Mouse (Mus musculus) CH12.LX (cell line): ENCODE data around the gene Lpcat3. TPM values are rescaled to one million over a fixed set of nuclear protein-coding genes. Genes with fewer than 3 reads are reported as not detected.

ENCODE experiments used
- DNase-seq: peaks from one replicate; pipeline ENCODE4 v3.0.0-alpha.2; 2013; ENCODE audit errors: extremely low read depth
- H3K27ac ChIP-seq: 2 replicates; pipeline ENCODE4 v1.5.1; 2012; ENCODE audit warnings: low read depth, mild to moderate bottlenecking, control low read depth, moderate library complexity; ENCODE audit not compliant: insufficient read depth
- H3K27me3 ChIP-seq: replicated peaks from 2 replicates; pipeline ENCODE3; 2012; ENCODE audit warnings: inconsistent platforms
- H3K36me3 ChIP-seq, 2 experiments: replicated peaks in 1 of 2; 2 replicates each; pipeline versions ENCODE3 to v1.6.1; 2012; ENCODE audit warnings: inconsistent platforms in 1 of 2, low read length in 1 of 2, mild to moderate bottlenecking in 1 of 2, mixed read lengths in 1 of 2, moderate library complexity in 1 of 2; ENCODE audit not compliant: control insufficient read depth in 1 of 2, insufficient read depth in 1 of 2
- H3K4me1 ChIP-seq, 2 experiments: 2 replicates each; pipeline ENCODE4 v1.6.1; 2012; ENCODE audit warnings: inconsistent platforms in 1 of 2, moderate library complexity in 1 of 2; ENCODE audit not compliant: insufficient read depth in 2 of 2, control insufficient read depth in 1 of 2
- H3K4me2 ChIP-seq: 2 replicates; pipeline ENCODE4 v1.6.1; 2012; ENCODE audit warnings: low read depth, mild to moderate bottlenecking, control low read depth; ENCODE audit not compliant: poor library complexity, insufficient read depth, severe bottlenecking
- H3K4me3 ChIP-seq, 3 experiments: fragments of 150-350 bp in 1 of 3; sonication (generic) in 1 of 3; replicated peaks in 1 of 3; 2 replicates each; pipeline versions ENCODE3 to v1.5.1; 2011 to 2012; ENCODE audit warnings: low read depth in 2 of 3, low read length in 2 of 3, mild to moderate bottlenecking in 2 of 3, moderate library complexity in 2 of 3, control low read depth in 1 of 3, improper control_type of control experiment in 1 of 3, inconsistent platforms in 1 of 3, mixed read lengths in 1 of 3; ENCODE audit not compliant: poor library complexity in 1 of 3
- H3K79me2 ChIP-seq: replicated peaks from 2 replicates; pipeline ENCODE4 v1.6.1; 2012; ENCODE audit warnings: mild to moderate bottlenecking, moderate library complexity; ENCODE audit not compliant: control insufficient read depth, poor library complexity, insufficient read depth, severe bottlenecking; ENCODE audit errors: extremely low read depth
- H3K9ac ChIP-seq: 2 replicates; pipeline ENCODE4 v1.6.1; 2012; ENCODE audit warnings: low read depth, mild to moderate bottlenecking, control low read depth, moderate library complexity; ENCODE audit not compliant: insufficient read depth
- H3K9me3 ChIP-seq: replicated peaks from 2 replicates; pipeline ENCODE3; 2012; ENCODE audit warnings: low read length, inconsistent platforms, mixed read lengths
- BHLHE40 ChIP-seq: IDR thresholded peaks from 2 replicates; pipeline ENCODE4 v1.6.1; 2011; ENCODE audit warnings: mild to moderate bottlenecking, low read depth, low read length, improper control_type of control experiment
- CHD1 ChIP-seq: IDR thresholded peaks from 2 replicates; pipeline ENCODE4 v1.6.1; 2012; ENCODE audit warnings: low read depth, low read length, improper control_type of control experiment, inconsistent platforms
- CHD2 ChIP-seq: IDR thresholded peaks from 2 replicates; pipeline ENCODE4 v1.6.1; 2011; ENCODE audit warnings: low read length, improper control_type of control experiment
- CTCF ChIP-seq, 2 experiments: IDR thresholded peaks in 1 of 2; conservative IDR thresholded peaks in 1 of 2; 2 replicates each; pipeline ENCODE4 v1.5.1; 2011 to 2012; ENCODE audit warnings: low read depth in 2 of 2, low read length in 2 of 2, improper control_type of control experiment in 1 of 2, inconsistent platforms in 1 of 2, mild to moderate bottlenecking in 1 of 2, moderate library complexity in 1 of 2
- E2F4 ChIP-seq: IDR thresholded peaks from 2 replicates; pipeline ENCODE4 v1.6.1; 2011; ENCODE audit warnings: low read depth, low read length, improper control_type of control experiment; ENCODE audit not compliant: insufficient replicate concordance
- ELF1 ChIP-seq: IDR thresholded peaks from 2 replicates; pipeline ENCODE4 v1.6.1; 2014; ENCODE audit warnings: low read depth, mild to moderate bottlenecking, inconsistent platforms, low read length, improper control_type of control experiment
- EP300 ChIP-seq: IDR thresholded peaks from 2 replicates; pipeline ENCODE4 v1.6.1; 2011; ENCODE audit warnings: low read length, improper control_type of control experiment
- ETS1 ChIP-seq: conservative IDR thresholded peaks from 2 replicates; pipeline ENCODE4 v1.6.1; 2012; ENCODE audit warnings: low read depth, mild to moderate bottlenecking, inconsistent platforms, low read length, improper control_type of control experiment, moderate library complexity
- GABPA ChIP-seq: IDR thresholded peaks from 2 replicates; pipeline ENCODE4 v1.6.1; 2012; ENCODE audit warnings: low read depth, low read length, improper control_type of control experiment, inconsistent platforms; ENCODE audit not compliant: insufficient replicate concordance
- HCFC1 ChIP-seq: IDR thresholded peaks from 2 replicates; pipeline ENCODE4 v1.6.1; 2012; ENCODE audit warnings: low read depth, mild to moderate bottlenecking, inconsistent platforms, low read length, improper control_type of control experiment
- IRF4 ChIP-seq: IDR thresholded peaks from 2 replicates; pipeline ENCODE4 v1.6.1; 2014; ENCODE audit warnings: low read depth, mild to moderate bottlenecking, inconsistent platforms, low read length, improper control_type of control experiment
- JUN ChIP-seq: IDR thresholded peaks from 2 replicates; pipeline ENCODE4 v1.6.1; 2011; ENCODE audit warnings: low read depth, mild to moderate bottlenecking, low read length, improper control_type of control experiment, moderate library complexity; ENCODE audit not compliant: insufficient read depth
- JUND ChIP-seq: conservative IDR thresholded peaks from 2 replicates; pipeline ENCODE4 v1.6.1; 2011; ENCODE audit warnings: low read depth, low read length, improper control_type of control experiment
- KAT2A ChIP-seq: IDR thresholded peaks from 2 replicates; pipeline ENCODE4 v1.6.1; 2012; ENCODE audit warnings: low read length, improper control_type of control experiment, inconsistent platforms; ENCODE audit not compliant: insufficient replicate concordance
- MAFK ChIP-seq: IDR thresholded peaks from 2 replicates; pipeline ENCODE4 v1.6.1; 2011; ENCODE audit warnings: low read length, improper control_type of control experiment; ENCODE audit not compliant: insufficient replicate concordance
- MAX ChIP-seq: IDR thresholded peaks from 2 replicates; pipeline ENCODE4 v1.6.1; 2011; ENCODE audit warnings: low read length, improper control_type of control experiment
- MAZ ChIP-seq: IDR thresholded peaks from 2 replicates; pipeline ENCODE4 v1.6.1; 2012; ENCODE audit warnings: low read depth, mild to moderate bottlenecking, inconsistent platforms, low read length, improper control_type of control experiment, moderate library complexity
- MEF2A ChIP-seq: IDR thresholded peaks from 2 replicates; pipeline ENCODE4 v1.6.1; 2014; ENCODE audit warnings: low read depth, mild to moderate bottlenecking, inconsistent platforms, low read length, improper control_type of control experiment, borderline replicate concordance
- MXI1 ChIP-seq: IDR thresholded peaks from 2 replicates; pipeline ENCODE4 v1.6.1; 2011; ENCODE audit warnings: mild to moderate bottlenecking, low read depth, low read length, improper control_type of control experiment
- MYC ChIP-seq: IDR thresholded peaks from 2 replicates; pipeline ENCODE4 v1.6.1; 2011; ENCODE audit warnings: low read depth, mild to moderate bottlenecking, improper control_type of control experiment, low read length
- NELFE ChIP-seq: IDR thresholded peaks from 2 replicates; pipeline ENCODE4 v1.6.1; 2011; ENCODE audit warnings: low read depth, low read length, improper control_type of control experiment
- NRF1 ChIP-seq: IDR thresholded peaks from 2 replicates; pipeline ENCODE4 v1.6.1; 2014; ENCODE audit warnings: low read depth, mild to moderate bottlenecking, inconsistent platforms, low read length, improper control_type of control experiment, moderate library complexity
- PAX5 ChIP-seq: IDR thresholded peaks from 2 replicates; pipeline ENCODE4 v1.6.1; 2012; ENCODE audit warnings: low read length, inconsistent platforms, mixed read lengths
- POLR2A ChIP-seq: IDR thresholded peaks from 2 replicates; pipeline ENCODE4 v1.6.1; 2011; ENCODE audit warnings: low read depth, mild to moderate bottlenecking, improper control_type of control experiment, low read length
- POLR2AphosphoS2 ChIP-seq: IDR thresholded peaks from 2 replicates; pipeline ENCODE4 v1.6.1; 2011; ENCODE audit warnings: low read depth, low read length, improper control_type of control experiment
- RAD21 ChIP-seq: IDR thresholded peaks from 2 replicates; pipeline ENCODE4 v1.6.1; 2011; ENCODE audit warnings: low read depth, mild to moderate bottlenecking, low read length, improper control_type of control experiment, moderate library complexity
- RCOR1 ChIP-seq: conservative IDR thresholded peaks from 2 replicates; pipeline ENCODE4 v1.6.1; 2012; ENCODE audit warnings: low read depth, mild to moderate bottlenecking, inconsistent platforms, low read length, improper control_type of control experiment
- SIN3A ChIP-seq: IDR thresholded peaks from 2 replicates; pipeline ENCODE4 v1.6.1; 2012; ENCODE audit warnings: low read length, improper control_type of control experiment, inconsistent platforms
- SMC3 ChIP-seq: IDR thresholded peaks from 2 replicates; pipeline ENCODE4 v1.6.1; 2011; ENCODE audit warnings: low read depth, low read length, improper control_type of control experiment
- TBP ChIP-seq: conservative IDR thresholded peaks from 2 replicates; pipeline ENCODE4 v1.6.1; 2011; ENCODE audit warnings: low read depth, low read length, improper control_type of control experiment
- TCF12 ChIP-seq: IDR thresholded peaks from 2 replicates; pipeline ENCODE4 v1.6.1; 2014; ENCODE audit warnings: low read depth, mild to moderate bottlenecking, inconsistent platforms, low read length, improper control_type of control experiment
- UBTF ChIP-seq: IDR thresholded peaks from 2 replicates; pipeline ENCODE4 v1.6.1; 2012; ENCODE audit warnings: low read depth, mild to moderate bottlenecking, inconsistent platforms, low read length, improper control_type of control experiment, moderate library complexity
- USF1 ChIP-seq: IDR thresholded peaks from 2 replicates; pipeline ENCODE4 v1.6.1; 2014; ENCODE audit warnings: low read depth, mild to moderate bottlenecking, inconsistent platforms, low read length, improper control_type of control experiment
- USF2 ChIP-seq: conservative IDR thresholded peaks from 2 replicates; pipeline ENCODE4 v1.6.1; 2011; ENCODE audit warnings: low read depth, low read length, improper control_type of control experiment
- ZC3H11A ChIP-seq: IDR thresholded peaks from 2 replicates; pipeline ENCODE4 v1.6.1; 2012; ENCODE audit warnings: low read depth, mild to moderate bottlenecking, inconsistent platforms, low read length, improper control_type of control experiment
- ZKSCAN1 ChIP-seq: IDR thresholded peaks from 2 replicates; pipeline ENCODE4 v1.6.1; 2012; ENCODE audit warnings: low read depth, inconsistent platforms, low read length, improper control_type of control experiment, borderline replicate concordance
- ZMIZ1 ChIP-seq: IDR thresholded peaks from 2 replicates; pipeline ENCODE4 v1.6.1; 2012; ENCODE audit warnings: low read depth, mild to moderate bottlenecking, inconsistent platforms, low read length, improper control_type of control experiment
- ZNF384 ChIP-seq: IDR thresholded peaks from 2 replicates; pipeline ENCODE4 v1.6.1; 2012; ENCODE audit warnings: low read depth, low read length, improper control_type of control experiment, inconsistent platforms
- dilution Hi-C: fragments of 300-500 bp; cut with MboI; formaldehyde crosslinking; loops from 2 replicates; pipeline ENCODE4 v1.14.3; 2020; ENCODE audit warnings: low sequenced_read_pairs; ENCODE audit not compliant: extremely low pct_unique_long_range_greater_than_20kb, extremely low pct_ligation_motif_present
- in situ Hi-C: fragments of 300-500 bp; cut with MboI; formaldehyde crosslinking; loops from 3 replicates; pipeline ENCODE4 v1.14.3; 2019; ENCODE audit warnings: low sequenced_read_pairs, low pct_ligation_motif_present, low pct_unique_long_range_greater_than_20kb, mixed read lengths
- polyA plus RNA-seq: library from polyadenylated mRNA; unstranded; fragments of >175 nt; gene quantifications from 2 replicates; pipeline ENCODE4 v1.2.1, GENCODE M21; 2012; ENCODE audit warnings: low read depth; ENCODE audit not compliant: insufficient read length
- total RNA-seq, 2 experiments: library from RNA; depleted of rRNA; stranded (reverse); fragments of 300-350 nt in 1 of 2; fragments of >200 nt in 1 of 2; gene quantifications; 2 replicates each; pipeline ENCODE4 v1.2.3; 2012 to 2014

Lpcat3 gene
- total and polyA plus RNA-seq, 3 experiments, result 52.9 to 113 (median 77.0) TPM

DNA sequence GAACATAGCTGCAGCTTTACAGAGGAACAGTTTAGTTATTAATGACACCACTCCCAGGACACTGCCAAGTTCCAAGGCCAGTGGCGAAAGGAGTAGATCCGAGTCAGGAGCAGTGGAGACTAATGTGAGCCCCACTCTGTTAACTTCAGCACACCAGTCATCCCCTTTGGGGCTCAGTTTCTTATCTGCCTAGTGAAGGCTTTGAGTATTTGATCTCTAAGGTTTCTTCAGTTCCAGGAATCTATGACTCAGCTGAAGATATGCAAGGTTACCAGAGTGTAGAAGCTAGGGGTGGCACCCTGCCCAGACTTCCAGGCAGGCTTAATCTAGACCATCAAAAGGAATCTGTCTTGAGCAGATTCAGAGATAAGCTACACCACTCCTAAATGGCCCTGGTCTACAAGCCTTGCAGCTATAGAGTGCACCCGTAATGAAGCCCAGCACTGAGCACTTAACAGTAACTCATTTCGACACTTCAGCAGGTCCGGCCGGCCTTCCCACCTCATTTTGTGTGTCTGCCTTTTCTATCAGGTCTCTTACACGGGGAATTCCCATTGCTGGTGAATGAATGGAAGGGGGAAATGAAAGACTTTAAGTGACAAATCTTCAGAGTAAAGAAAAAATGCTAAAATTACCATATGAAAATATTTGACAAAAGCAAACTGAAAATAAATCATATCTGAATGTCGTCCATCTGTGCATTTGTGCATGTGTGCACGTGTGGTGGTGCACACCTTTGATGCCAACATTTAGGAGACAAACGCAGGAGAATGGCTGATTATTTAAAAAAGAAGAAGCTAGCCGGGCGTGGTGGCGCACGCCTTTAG, 21.0 kb downstream of the Lpcat3 start:
- peaks cover 16 to 66% of the 10 kb centered on the region in 2 experiments for H3K4me1 ChIP-seq
- dilution Hi-C loops (no loop called here), in situ Hi-C loops (no loop called here)
- H3K9ac ChIP-seq, result peak overlapping the region; percentile 60
- no peaks in the 10 kb centered on the region for H3K9me3 ChIP-seq
- no peaks in the 10 kb centered on the region for H3K27me3 ChIP-seq
- peak overlapping the region; percentile 2 to 25 (median 15) for H3K4me3 ChIP-seq
- peak; percentile 86 for DNase-seq
- peaks cover 6% of the 10 kb centered on the region for H3K79me2 ChIP-seq
- peaks cover 0 to 38% of the 10 kb centered on the region in 2 experiments for H3K36me3 ChIP-seq
- TF ChIP-seq POLR2AphosphoS2 (no peak), NELFE (no peak), TBP (peak; percentile 14; the same call in 1 of the 2 replicates), MEF2A (0 out of 2 replicates have a peak, but pooled peaks have one; percentile 38), IRF4 (peak; percentile 62; the same call in 1 of the 2 replicates), GABPA (no peak), E2F4 (no peak), RAD21 (no peak), POLR2A (peak; percentile 31; the same call in 1 of the 2 replicates), EP300 (peak; percentile 66), SIN3A (no peak), ZKSCAN1 (no peak), MXI1 (no peak), BHLHE40 (peak; percentile 98), CHD1 (no peak), ETS1 (peak; percentile 61), USF1 (no peak), KAT2A (no peak), UBTF (no peak), MYC (peak; percentile 51), CHD2 (no peak), MAZ (no peak), CTCF (conservative IDR thresholded peaks at IDR 0.05 in 1 of 2, IDR thresholded peaks at IDR 0.05 in 1 of 2; ENCODE audit: low read depth in 2 of 2, low read length in 2 of 2) (no peak), ZC3H11A (no peak), SMC3 (no peak), RCOR1 (no peak; the same call in 1 of the 2 replicates), PAX5 (no peak), ELF1 (no peak), USF2 (no peak), JUN (peak; percentile 76), HCFC1 (no peak), ZMIZ1 (no peak), MAX (no peak), JUND (peak; percentile 73), ZNF384 (peak; percentile 84), MAFK (0 out of 2 replicates have a peak, but pooled peaks have one; percentile 8), TCF12 (0 out of 2 replicates have a peak, but pooled peaks have one; percentile 49), NRF1 (no peak)
- H3K27ac ChIP-seq, result peak overlapping the region; percentile 97
- peak overlapping the region; percentile 96 for H3K4me2 ChIP-seq
